Mouse (Mus musculus): ENCODE data around the gene Fam43a.

DNA sequence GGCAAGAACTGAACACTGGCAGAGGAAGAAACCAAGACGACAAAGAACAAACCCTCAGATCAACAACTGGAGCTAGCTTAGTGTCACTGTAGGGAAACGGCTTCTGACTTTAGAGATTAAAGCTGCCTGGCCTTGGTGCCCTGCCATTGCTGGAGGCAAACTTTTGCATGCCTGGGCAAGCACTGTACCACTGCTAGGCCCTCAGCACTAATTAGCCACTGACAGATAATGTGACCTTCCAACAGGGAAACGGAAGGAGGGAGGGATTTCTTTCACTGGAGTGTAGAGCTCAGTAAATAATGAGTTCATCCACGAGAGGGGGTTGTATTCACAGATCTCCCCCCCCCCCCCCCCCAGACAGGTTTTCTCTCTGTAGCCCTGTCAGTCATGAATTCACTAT is 27.3 kb upstream of the Fam43a start:
- TF ChIP-seq CTCF (IDR thresholded peaks at IDR 0.05; ENCODE audit: low read depth) = no peak
- TF ChIP-seq EP300 (IDR thresholded peaks at IDR 0.05; ENCODE audit: low read depth) = no peak

Measured in liver, postnatal 0 days (tissue).